Mouse (Mus musculus) embryonic facial prominence, embryonic 11.5 days (tissue): ENCODE results near the gene BC003965. TPM values are rescaled to one million over a fixed set of nuclear protein-coding genes. Genes with fewer than 3 reads are reported as not detected.
"Not testable (repeated sequence)": the region's sequence is repeated elsewhere in the genome, so short reads cannot be mapped to it uniquely, and the experiment has no call there.

Experiments
- ATAC-seq: fragments of 200-750 bp; cut with Nextera tagmentation; replicated peaks from 2 replicates; pipeline ENCODE4 v1.8.0; 2017; ENCODE audit warnings: low read depth; ENCODE audit not compliant: insufficient number of reproducible peaks, low FRiP score, low TSS enrichment
- DNase-seq: peaks from one replicate; pipeline ENCODE4 v3.0.0-alpha.2; 2015; ENCODE audit warnings: low spot score
- H3K27ac ChIP-seq: fragments of 300-500 bp; sonication (generic); replicated peaks from 2 replicates; pipeline ENCODE4 v1.5.1; 2014; ENCODE audit warnings: mild to moderate bottlenecking, low read depth, low read length, control low read depth
- H3K27me3 ChIP-seq: fragments of 300-500 bp; sonication (generic); 2 replicates; pipeline ENCODE4 v1.6.1; 2014; ENCODE audit warnings: mild to moderate bottlenecking, low read length, moderate library complexity, mixed read lengths; ENCODE audit not compliant: control insufficient read depth, insufficient read depth
- H3K36me3 ChIP-seq: fragments of 300-500 bp; sonication (generic); replicated peaks from 2 replicates; pipeline ENCODE4 v1.6.1; 2014; ENCODE audit warnings: low read depth, mild to moderate bottlenecking, low read length, moderate library complexity, mixed read lengths; ENCODE audit not compliant: control insufficient read depth, insufficient read depth
- H3K4me1 ChIP-seq: fragments of 300-500 bp; sonication (generic); 2 replicates; pipeline ENCODE4 v1.6.1; 2014; ENCODE audit warnings: low read length, mixed read lengths; ENCODE audit not compliant: control insufficient read depth, insufficient read depth
- H3K4me2 ChIP-seq: fragments of 300-500 bp; sonication (generic); 2 replicates; pipeline ENCODE4 v1.6.1; 2014; ENCODE audit warnings: low read depth, mild to moderate bottlenecking, control low read depth, low read length, moderate library complexity
- H3K4me3 ChIP-seq: fragments of 300-500 bp; sonication (generic); 2 replicates; pipeline ENCODE4 v1.5.1; 2014; ENCODE audit warnings: low read depth, low read length, control low read depth
- H3K9ac ChIP-seq: fragments of 300-500 bp; sonication (generic); replicated peaks from 2 replicates; pipeline ENCODE4 v1.6.1; 2014; ENCODE audit warnings: mild to moderate bottlenecking, control low read depth, low read length
- H3K9me3 ChIP-seq: fragments of 300-500 bp; sonication (generic); replicated peaks from 2 replicates; pipeline ENCODE4 v1.6.1; 2016; ENCODE audit warnings: mild to moderate bottlenecking, low read length, inconsistent platforms, mixed read lengths; ENCODE audit not compliant: control insufficient read depth
- WGBS: fragments of 180-500 bp; shearing (Covaris S2); extraction: QIAGEN DNeasy Blood & Tissue Kit; methylation state at CpG from one replicate; pipeline ENCODE4 v1.1.7; 2014; 5-methylcytosine and 5-hydroxymethylcytosine counted together
- polyA plus RNA-seq: library from polyadenylated mRNA; unstranded; fragments of >200 nt; fragmentation: Nextera tagmentation; extraction: Ambion mirVana; gene quantifications from 2 replicates; pipeline ENCODE4 v1.2.1, GENCODE M21; 2014

BC003965 gene
- polyA plus RNA-seq, 1 experiment from 2014 or later, result 33.1 TPM

- under 1% methylated on average over 20 of the region's 30 CpGs for WGBS
- H3K4me1 ChIP-seq, result no peaks in the 10 kb centered on the region
- DNase-seq (peak; percentile 56), ATAC-seq (peak; percentile 79)
- no peak overlapping the region for H3K27ac ChIP-seq
- H3K9me3 ChIP-seq, result no peaks in the 10 kb centered on the region
- H3K9ac ChIP-seq, result peak overlapping the region; percentile 55
- H3K36me3 ChIP-seq, result no peaks in the 10 kb centered on the region
- peak overlapping the region; percentile 72 for H3K4me2 ChIP-seq
- H3K27me3 ChIP-seq, result no peaks in the 10 kb centered on the region
- peak overlapping the region; percentile 33 for H3K4me3 ChIP-seq
Measured at GRCm38 (mm10) chr17:25221821-25222503, 37.6 kb downstream of the BC003965 start.

- H3K4me1 ChIP-seq, H3K36me3 ChIP-seq, H3K27ac ChIP-seq, H3K9ac ChIP-seq, H3K9me3 ChIP-seq, DNase-seq, H3K27me3 ChIP-seq: not testable (repeated sequence)
- ATAC-seq, result peak; percentile 70; the same call in 1 of the 2 replicates
- Histone ChIP-seq H3K4me2 (peak overlapping the region; percentile 38), H3K4me3 (peak overlapping the region; percentile 8; the same call in 1 of the 2 replicates)
- WGBS, result 12% methylated on average over 13 of the region's 28 CpGs
Measured at GRCm38 (mm10) chr17:25222504-25222940, 38.2 kb downstream of the BC003965 start.

GRCm38 (mm10) chr17:25222951-25223601 is 38.7 kb downstream of the BC003965 start:
- Histone ChIP-seq H3K27me3 (no peaks in the 10 kb centered on the region), H3K4me2 (no peak overlapping the region; the same call in 1 of the 2 replicates), H3K4me3 (peak overlapping the region; percentile 8; the same call in 1 of the 2 replicates), H3K27ac (no peak overlapping the region; the same call in 1 of the 2 replicates), H3K36me3 (no peaks in the 10 kb centered on the region), H3K9ac (no peak overlapping the region), H3K9me3 (no peaks in the 10 kb centered on the region), H3K4me1 (no peaks in the 10 kb centered on the region)
- DNase-seq (no peak), ATAC-seq (no peak)
- 41% methylated on average over 6 of the region's 6 CpGs for WGBS

- 88% methylated on average over 7 of the region's 7 CpGs for WGBS
- Histone ChIP-seq H3K4me3 (no peak overlapping the region), H3K36me3 (no peaks in the 10 kb centered on the region), H3K9me3 (no peaks in the 10 kb centered on the region), H3K27ac (no peak overlapping the region), H3K4me1 (no peaks in the 10 kb centered on the region), H3K4me2 (no peak overlapping the region), H3K9ac (no peak overlapping the region), H3K27me3 (no peaks in the 10 kb centered on the region)
- ATAC-seq (no peak), DNase-seq (no peak)
Measured at GRCm38 (mm10) chr17:25224586-25225222, 40.4 kb downstream of the BC003965 start.

- Histone ChIP-seq H3K9ac (no peak overlapping the region), H3K9me3 (no peaks in the 10 kb centered on the region), H3K27ac (no peak overlapping the region), H3K27me3 (no peaks in the 10 kb centered on the region), H3K4me3 (no peak overlapping the region), H3K4me2 (no peak overlapping the region), H3K36me3 (no peaks in the 10 kb centered on the region), H3K4me1 (no peaks in the 10 kb centered on the region)
- ATAC-seq, result no peak
- DNase-seq, result no peak
- WGBS, result 89% methylated on average over 4 of the region's 4 CpGs
Measured at GRCm38 (mm10) chr17:25225659-25226058, 41.3 kb downstream of the BC003965 start.

- Histone ChIP-seq H3K4me2 (no peak overlapping the region), H3K9ac (no peak overlapping the region), H3K9me3 (no peaks in the 10 kb centered on the region), H3K4me1 (no peaks in the 10 kb centered on the region), H3K27ac (no peak overlapping the region), H3K36me3 (no peaks in the 10 kb centered on the region), H3K27me3 (no peaks in the 10 kb centered on the region), H3K4me3 (no peak overlapping the region)
- ATAC-seq (no peak), DNase-seq (no peak)
- WGBS, result 94% methylated on average over 5 of the region's 5 CpGs
Measured at GRCm38 (mm10) chr17:25227991-25228390, 43.6 kb downstream of the BC003965 start.

GRCm38 (mm10) chr17:25230014-25230655 is 45.8 kb downstream of the BC003965 start:
- not testable (repeated sequence) for DNase-seq, H3K36me3 ChIP-seq, H3K4me1 ChIP-seq, ATAC-seq, H3K4me3 ChIP-seq, H3K4me2 ChIP-seq, H3K27ac ChIP-seq, H3K9me3 ChIP-seq, H3K27me3 ChIP-seq, H3K9ac ChIP-seq
- 88% methylated on average over 11 of the region's 17 CpGs for WGBS
